Mouse (Mus musculus): ENCODE data around the gene Actr8. TPM values are rescaled to one million over a fixed set of nuclear protein-coding genes. Genes with fewer than 3 reads are reported as not detected.
A peak's percentile ranks its signal among the peaks of the same experiment; 100 is the strongest.

The Actr8 gene
- polyA plus RNA-seq, 1 experiment from 2014 or later: 20.1 TPM

GRCm38 (mm10) chr14:30043356-30043940 lies 65.3 kb downstream of the Actr8 start:
- Histone ChIP-seq H3K36me3 (ENCODE audit: control insufficient read depth, insufficient read depth) (no peaks in the 10 kb centered on the region; the same call in 1 of the 2 replicates), H3K27me3 (replicated peaks; ENCODE audit: control insufficient read depth, insufficient read depth, low read length) (no peaks in the 10 kb centered on the region), H3K9me3 (ENCODE audit: control insufficient read depth) (no peaks in the 10 kb centered on the region), H3K4me1 (replicated peaks; ENCODE audit: control insufficient read depth, insufficient read depth, low read length) (no peaks in the 10 kb centered on the region), H3K9ac (ENCODE audit: low read depth, low read length) (no peak overlapping the region), H3K27ac (ENCODE audit: low read depth, low read length) (no peak overlapping the region), H3K4me3 (ENCODE audit: low read depth, low read length) (no peak overlapping the region), H3K4me2 (replicated peaks; ENCODE audit: low read depth) (no peak overlapping the region)
- WGBS: 84% methylated on average over 7 of the region's 7 CpGs
- no peak for TF ChIP-seq CTCF (IDR thresholded peaks at IDR 0.05; ENCODE audit: low read depth)
- no peak for ATAC-seq

GRCm38 (mm10) chr14:30045239-30045638 lies 67.1 kb downstream of the Actr8 start:
- H3K36me3 ChIP-seq (ENCODE audit: control insufficient read depth, insufficient read depth): no peaks in the 10 kb centered on the region; the same call in 1 of the 2 replicates
- WGBS: 61% methylated on average over 10 of the region's 10 CpGs
- no peaks in the 10 kb centered on the region for H3K27me3 ChIP-seq (replicated peaks; ENCODE audit: control insufficient read depth, insufficient read depth, low read length)
- H3K9ac ChIP-seq (ENCODE audit: low read depth, low read length): no peak overlapping the region
- TF ChIP-seq CTCF (IDR thresholded peaks at IDR 0.05; ENCODE audit: low read depth): no peak
- no peak overlapping the region for H3K27ac ChIP-seq (ENCODE audit: low read depth, low read length)
- no peak for ATAC-seq
- no peaks in the 10 kb centered on the region for H3K9me3 ChIP-seq (ENCODE audit: control insufficient read depth)
- H3K4me1 ChIP-seq (replicated peaks; ENCODE audit: control insufficient read depth, insufficient read depth, low read length): no peaks in the 10 kb centered on the region
- no peak overlapping the region for H3K4me2 ChIP-seq (replicated peaks; ENCODE audit: low read depth)
- H3K4me3 ChIP-seq (ENCODE audit: low read depth, low read length): no peak overlapping the region

- no peak for ATAC-seq
- 75% methylated on average over 8 of the region's 8 CpGs for WGBS
- no peak overlapping the region for H3K27ac ChIP-seq (ENCODE audit: low read depth, low read length)
- H3K36me3 ChIP-seq (ENCODE audit: control insufficient read depth, insufficient read depth): no peaks in the 10 kb centered on the region; the same call in 1 of the 2 replicates
- H3K9me3 ChIP-seq (ENCODE audit: control insufficient read depth): no peaks in the 10 kb centered on the region
- no peak overlapping the region for H3K4me2 ChIP-seq (replicated peaks; ENCODE audit: low read depth)
- TF ChIP-seq CTCF (IDR thresholded peaks at IDR 0.05; ENCODE audit: low read depth): no peak
- no peak overlapping the region for H3K4me3 ChIP-seq (ENCODE audit: low read depth, low read length)
- no peaks in the 10 kb centered on the region for H3K27me3 ChIP-seq (replicated peaks; ENCODE audit: control insufficient read depth, insufficient read depth, low read length)
- H3K4me1 ChIP-seq (replicated peaks; ENCODE audit: control insufficient read depth, insufficient read depth, low read length): no peaks in the 10 kb centered on the region
- H3K9ac ChIP-seq (ENCODE audit: low read depth, low read length): no peak overlapping the region
These were observed 67.6 kb downstream of the Actr8 start for GRCm38 (mm10) chr14:30045704-30046220.

GRCm38 (mm10) chr14:30046976-30047375 lies 68.8 kb downstream of the Actr8 start:
- no peak overlapping the region for H3K4me2 ChIP-seq (replicated peaks; ENCODE audit: low read depth)
- H3K27me3 ChIP-seq (replicated peaks; ENCODE audit: control insufficient read depth, insufficient read depth, low read length): no peaks in the 10 kb centered on the region
- no peaks in the 10 kb centered on the region for H3K4me1 ChIP-seq (replicated peaks; ENCODE audit: control insufficient read depth, insufficient read depth, low read length)
- H3K9ac ChIP-seq (ENCODE audit: low read depth, low read length): no peak overlapping the region
- H3K4me3 ChIP-seq (ENCODE audit: low read depth, low read length): no peak overlapping the region
- H3K36me3 ChIP-seq (ENCODE audit: control insufficient read depth, insufficient read depth): no peaks in the 10 kb centered on the region
- no peak for TF ChIP-seq CTCF (IDR thresholded peaks at IDR 0.05; ENCODE audit: low read depth)
- ATAC-seq: no peak
- no peak overlapping the region for H3K27ac ChIP-seq (ENCODE audit: low read depth, low read length)
- H3K9me3 ChIP-seq (ENCODE audit: control insufficient read depth): no peaks in the 10 kb centered on the region
- WGBS: 79% methylated on average over 4 of the region's 4 CpGs

- Histone ChIP-seq H3K9me3 (ENCODE audit: control insufficient read depth) (no peaks in the 10 kb centered on the region), H3K9ac (ENCODE audit: low read depth, low read length) (no peak overlapping the region), H3K4me2 (replicated peaks; ENCODE audit: low read depth) (no peak overlapping the region), H3K36me3 (ENCODE audit: control insufficient read depth, insufficient read depth) (no peaks in the 10 kb centered on the region), H3K4me3 (ENCODE audit: low read depth, low read length) (no peak overlapping the region), H3K4me1 (replicated peaks; ENCODE audit: control insufficient read depth, insufficient read depth, low read length) (no peaks in the 10 kb centered on the region), H3K27me3 (replicated peaks; ENCODE audit: control insufficient read depth, insufficient read depth, low read length) (no peaks in the 10 kb centered on the region), H3K27ac (ENCODE audit: low read depth, low read length) (no peak overlapping the region)
- WGBS: 82% methylated on average over 3 of the region's 3 CpGs
- ATAC-seq: no peak
- peak; percentile 48 for TF ChIP-seq CTCF (IDR thresholded peaks at IDR 0.05; ENCODE audit: low read depth)
These were observed 69.9 kb downstream of the Actr8 start for GRCm38 (mm10) chr14:30048049-30048448.

- H3K36me3 ChIP-seq (ENCODE audit: control insufficient read depth, insufficient read depth): no peaks in the 10 kb centered on the region
- H3K4me3 ChIP-seq (ENCODE audit: low read depth, low read length): no peak overlapping the region
- H3K4me1 ChIP-seq (replicated peaks; ENCODE audit: control insufficient read depth, insufficient read depth, low read length): no peaks in the 10 kb centered on the region
- no peaks in the 10 kb centered on the region for H3K27me3 ChIP-seq (replicated peaks; ENCODE audit: control insufficient read depth, insufficient read depth, low read length)
- no peak overlapping the region for H3K27ac ChIP-seq (ENCODE audit: low read depth, low read length)
- no peak overlapping the region for H3K9ac ChIP-seq (ENCODE audit: low read depth, low read length)
- 86% methylated on average over 8 of the region's 8 CpGs for WGBS
- TF ChIP-seq CTCF (IDR thresholded peaks at IDR 0.05; ENCODE audit: low read depth): no peak
- H3K4me2 ChIP-seq (replicated peaks; ENCODE audit: low read depth): no peak overlapping the region
- ATAC-seq: no peak
- H3K9me3 ChIP-seq (ENCODE audit: control insufficient read depth): no peaks in the 10 kb centered on the region
These were observed 72.1 kb downstream of the Actr8 start for GRCm38 (mm10) chr14:30050280-30050679.
